Mouse (Mus musculus) neural tube, embryonic 10.5 days (tissue): ENCODE results near the gene Anapc2.

ENCODE experiments used
- DNase-seq: peaks from one replicate; pipeline ENCODE4 v3.0.0-alpha.2; 2017; ENCODE audit warnings: low spot score; ENCODE audit errors: extremely low spot score

Anapc2 gene

DNA sequence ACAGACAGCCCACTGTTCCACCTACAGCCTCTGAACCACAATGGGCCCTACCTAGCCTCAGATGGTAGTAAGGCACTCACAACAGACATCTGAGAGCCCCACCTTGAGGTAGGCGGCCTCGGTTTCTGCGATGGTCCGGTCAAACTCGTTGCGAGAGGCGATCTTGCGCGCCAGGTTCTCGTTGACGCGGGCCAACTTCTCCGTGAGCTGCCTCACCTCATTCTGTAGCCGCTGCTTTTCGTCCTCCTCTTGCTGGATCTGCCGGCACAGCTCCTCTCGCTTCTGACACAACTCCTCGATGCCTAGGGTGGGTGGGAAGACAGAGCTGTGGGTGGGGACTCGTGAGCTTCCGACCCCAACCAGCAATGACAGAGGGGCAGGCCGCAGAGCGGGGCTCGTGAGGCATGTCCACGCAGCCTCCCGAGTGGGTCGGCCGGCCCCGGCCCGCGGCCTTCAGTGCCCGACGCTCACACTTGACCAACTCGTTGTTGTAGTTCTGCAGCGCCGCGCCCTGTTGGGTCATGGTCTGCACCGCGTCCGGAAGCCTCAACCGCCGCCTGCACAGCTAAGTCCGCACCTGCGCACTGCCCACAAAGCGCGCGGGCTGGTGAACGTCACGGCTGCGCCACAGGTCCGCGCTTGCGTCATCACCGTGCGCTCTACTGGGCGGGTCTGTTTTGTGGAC lies at the start of gene Anapc2, which contains the start of gene Ssna1:
Gene Anapc2, plus strand, starts transcription at position 652 of the 685 bp plus-strand sequence.
Gene Ssna1, minus strand, starts transcription at position 612 of the 685 bp plus-strand sequence.
- DNase-seq = peak; percentile 99

DNA sequence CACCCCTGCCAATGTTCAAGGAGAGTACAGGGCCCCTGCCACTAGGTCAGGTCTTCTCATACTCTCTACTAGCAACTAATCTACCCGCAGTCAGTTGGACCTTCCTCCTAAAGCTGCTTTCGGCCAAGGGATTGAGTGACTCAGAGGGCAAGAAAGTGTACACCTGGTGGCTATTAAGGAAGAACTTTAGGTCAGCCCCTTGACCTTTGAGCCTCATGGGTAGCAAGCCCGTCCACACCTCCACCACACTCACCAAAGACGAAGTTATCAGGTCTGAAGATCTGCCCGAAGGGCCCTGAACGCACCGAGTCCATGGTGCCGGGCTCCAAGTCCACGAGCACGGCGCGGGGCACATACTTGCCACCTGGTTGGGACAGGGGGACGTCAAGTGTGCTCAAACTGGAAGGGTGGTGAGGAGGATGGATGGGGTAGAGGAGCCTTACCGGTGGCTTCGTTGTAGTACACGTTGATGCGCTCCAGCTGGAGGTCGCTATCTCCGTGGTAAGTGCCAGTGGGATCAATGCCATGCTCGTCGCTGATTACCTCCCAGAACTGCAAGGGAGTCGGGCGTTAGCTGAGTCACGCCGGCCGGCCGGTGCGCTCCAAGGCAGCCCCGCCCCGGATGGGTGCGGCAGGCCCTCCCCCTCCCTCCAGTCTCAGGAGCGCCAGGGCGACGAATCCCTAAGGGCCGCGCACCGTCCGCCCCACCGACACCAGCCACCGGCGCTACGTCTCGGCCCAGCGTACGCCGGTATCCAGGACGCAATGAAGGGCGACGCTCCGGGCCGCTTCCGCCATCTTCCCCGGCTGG lies 48.4 kb upstream of the Anapc2 start:
- DNase-seq = no peak

DNA sequence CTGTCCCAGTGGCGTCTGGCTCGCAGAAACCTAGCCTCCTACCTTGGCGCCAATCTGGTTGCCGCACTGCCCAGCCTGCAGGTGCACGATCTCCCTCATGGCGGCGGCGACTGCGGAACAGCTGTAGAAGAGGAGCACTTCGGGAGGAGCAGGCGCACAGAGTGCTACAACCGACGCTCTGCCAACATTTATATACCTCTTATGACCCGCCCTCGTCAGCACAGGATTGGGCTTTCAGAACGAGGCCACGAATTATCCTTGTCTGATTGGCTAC lies 47.8 kb upstream of the Anapc2 start, which contains the start of gene Tubb4b:
Gene Tubb4b, minus strand, starts transcription at position 211 of the 274 bp plus-strand sequence.
- DNase-seq = no peak

DNA sequence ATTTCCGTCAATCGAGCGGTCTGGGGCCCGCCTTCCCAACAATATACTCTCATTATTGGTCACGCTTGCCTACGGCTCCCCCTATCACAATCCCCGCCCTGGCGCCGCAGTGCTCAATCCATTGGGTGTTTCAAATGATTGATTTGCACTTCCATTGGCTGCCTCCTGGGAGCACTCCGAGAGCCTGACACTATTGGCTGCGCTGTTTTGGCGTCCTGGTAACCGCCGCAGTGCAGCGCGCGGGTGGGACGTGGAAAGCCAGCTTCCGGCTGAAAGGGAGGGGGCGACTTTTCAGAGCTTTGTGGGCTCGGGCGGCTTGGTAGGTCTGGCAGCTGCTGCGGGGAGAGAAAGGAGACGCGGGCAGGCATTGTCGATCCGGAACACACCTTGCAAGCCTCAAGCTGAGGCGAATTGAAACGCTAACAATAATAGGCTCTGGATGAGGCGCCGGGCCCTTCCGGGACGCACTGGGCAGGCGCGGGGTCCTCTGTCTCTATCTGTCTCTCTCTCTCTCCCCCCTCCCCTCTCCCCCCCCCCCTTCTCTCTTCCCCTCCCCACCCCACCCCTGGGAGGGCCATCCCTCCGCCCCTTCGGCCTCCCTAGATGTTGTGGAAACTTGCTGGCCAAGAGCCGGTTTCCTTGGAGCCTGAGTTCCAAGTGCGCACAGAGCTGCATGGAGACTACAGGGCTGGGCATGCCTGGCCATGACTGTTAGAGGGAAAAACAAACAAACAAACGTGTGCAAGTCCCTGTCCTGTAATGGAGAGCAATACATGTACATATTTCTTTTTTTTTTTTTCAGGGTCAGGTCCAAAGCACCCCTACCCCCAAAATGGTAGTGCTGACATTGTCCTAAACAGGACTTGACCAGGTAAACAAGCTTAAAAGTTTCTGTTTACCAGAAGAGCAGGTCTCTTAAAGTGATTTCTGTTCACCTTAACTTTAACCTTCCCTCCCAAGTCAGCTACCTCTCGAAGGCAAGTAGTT lies 47.2 kb upstream of the Anapc2 start:
- peak; percentile 96 for DNase-seq

DNA sequence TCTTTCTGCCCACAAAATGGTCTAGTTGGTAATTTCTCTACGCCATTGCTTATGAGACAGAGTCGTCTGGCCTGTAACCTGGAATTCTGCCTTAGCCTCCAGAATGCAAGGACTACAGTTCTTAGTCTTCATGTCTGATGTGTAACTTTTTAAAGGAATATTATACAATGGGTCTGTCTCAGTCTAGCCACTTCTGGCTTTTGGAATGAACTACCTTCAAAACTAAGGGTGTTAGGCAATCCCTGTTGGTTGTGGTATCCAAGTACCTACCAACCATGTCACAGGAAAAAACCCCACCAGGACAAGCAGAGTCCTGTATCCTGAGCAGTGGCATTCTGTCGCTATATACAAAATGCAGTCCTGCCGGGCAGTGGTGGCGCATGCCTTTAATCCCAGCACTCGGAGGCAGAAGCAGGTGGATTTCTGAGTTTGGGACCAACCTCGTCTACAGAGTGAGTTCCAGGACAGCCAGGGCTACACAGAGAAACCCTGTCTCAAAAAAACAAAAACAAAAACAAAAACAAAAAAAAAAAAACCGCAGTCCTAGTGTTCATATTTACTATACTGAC lies 46.4 kb upstream of the Anapc2 start:
- DNase-seq = no peak

DNA sequence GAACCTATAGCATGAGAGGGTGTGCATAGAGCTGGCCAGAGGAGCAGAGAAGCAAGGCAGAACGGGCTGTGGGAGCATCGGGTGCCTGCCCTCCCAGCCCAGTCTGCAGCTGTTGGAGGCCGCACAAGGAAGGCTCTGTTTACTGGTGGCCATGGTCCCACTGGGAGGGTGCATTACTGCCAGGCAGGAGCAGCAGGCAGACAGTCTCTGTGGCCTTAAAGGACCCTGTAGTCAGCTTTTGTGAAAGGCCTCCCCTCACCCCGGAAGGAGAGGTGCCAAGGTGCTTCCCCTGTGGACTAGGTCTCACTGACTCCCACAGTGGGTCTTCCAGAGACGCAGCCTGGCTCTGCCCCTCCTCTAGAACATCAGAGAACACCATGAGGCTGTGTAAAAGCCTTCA lies 45.4 kb upstream of the Anapc2 start:
- DNase-seq = no peak

DNA sequence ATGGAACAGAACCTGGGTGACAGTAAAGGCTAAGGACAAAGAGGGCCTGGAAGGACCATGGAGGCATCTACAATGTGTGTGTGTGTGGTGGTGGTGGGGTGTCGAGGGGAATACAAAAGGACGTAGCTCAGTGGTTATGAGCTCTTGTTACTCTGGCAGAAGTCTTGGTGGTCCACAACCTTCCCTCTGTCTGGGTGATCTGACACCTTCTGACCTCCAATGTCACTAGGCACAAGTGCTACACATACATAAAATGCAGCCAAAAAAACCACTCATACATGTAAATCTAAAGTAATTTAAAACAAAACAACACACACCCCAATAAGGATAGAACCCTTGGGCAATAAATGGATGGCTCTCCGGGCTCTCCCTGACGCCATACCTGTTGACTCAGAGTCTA lies 44.9 kb upstream of the Anapc2 start:
- DNase-seq = no peak

DNA sequence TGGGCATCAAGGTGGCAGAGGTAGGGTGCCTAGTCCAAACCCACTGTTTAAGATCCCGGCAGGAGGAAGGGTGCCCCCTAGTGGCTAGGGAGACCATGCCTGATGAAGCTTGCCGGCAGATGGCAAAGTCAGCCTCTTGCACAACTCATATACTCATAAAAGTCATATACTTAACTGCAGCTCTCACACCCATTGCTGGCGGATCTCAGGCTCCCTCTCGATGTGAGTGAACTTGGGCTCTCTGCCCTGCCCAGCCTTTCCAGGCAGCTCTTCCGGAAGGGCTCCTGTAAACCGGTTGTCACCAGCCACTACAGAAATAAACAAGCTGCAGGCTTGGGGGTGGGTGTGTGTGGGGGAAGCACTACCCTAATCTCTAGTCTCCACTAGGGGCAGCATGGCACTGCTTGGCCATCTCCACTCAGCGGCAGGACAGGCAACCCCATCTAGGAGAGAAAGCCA lies 43.8 kb upstream of the Anapc2 start:
- DNase-seq = peak; percentile 81

DNA sequence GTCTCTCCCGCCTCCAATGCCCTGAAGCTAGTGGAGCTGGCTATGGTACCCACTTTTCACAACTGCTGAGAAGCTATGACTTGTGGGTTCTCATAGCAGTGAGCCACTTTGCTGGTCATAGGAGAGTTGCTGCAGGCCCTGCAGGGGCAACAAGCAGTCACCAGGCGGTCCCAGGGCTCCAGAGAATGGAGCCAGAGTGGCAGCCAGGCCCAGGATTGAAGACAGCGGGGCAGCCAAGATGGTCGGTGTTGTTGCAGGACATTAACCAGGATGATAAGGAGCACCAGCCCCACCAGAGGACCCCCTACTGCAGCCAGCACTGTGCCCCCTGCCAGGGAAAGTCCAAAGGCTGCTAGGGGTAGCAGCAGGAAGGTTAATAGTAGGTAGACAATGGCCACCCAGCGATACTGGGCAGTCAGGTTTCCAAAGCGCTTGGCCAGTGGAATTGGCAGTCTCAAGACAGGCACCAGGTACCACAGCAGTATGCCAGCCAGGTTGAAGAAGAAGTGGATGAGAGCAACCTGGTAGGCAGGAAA lies 43.2 kb upstream of the Anapc2 start:
- no peak for DNase-seq

DNA sequence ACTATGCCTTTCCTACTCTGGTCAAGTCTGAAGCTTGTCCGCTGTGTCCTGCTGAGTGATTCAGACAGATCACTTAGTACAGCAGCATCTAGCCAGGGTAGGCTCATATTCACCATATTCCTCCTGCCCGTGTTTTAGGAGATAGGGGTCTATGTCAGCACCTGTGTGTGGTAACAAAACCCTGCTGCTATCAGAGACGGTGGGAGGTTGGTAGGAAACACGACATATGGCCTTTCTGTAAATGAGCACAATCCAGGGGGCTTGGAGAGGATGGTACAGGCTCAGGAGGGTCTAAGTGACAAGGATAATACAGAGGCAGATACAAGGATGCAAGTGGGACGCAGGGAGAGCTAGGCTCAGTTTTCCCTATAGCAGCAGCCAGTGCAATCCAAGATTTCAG lies 42.7 kb upstream of the Anapc2 start:
- no peak for DNase-seq

DNA sequence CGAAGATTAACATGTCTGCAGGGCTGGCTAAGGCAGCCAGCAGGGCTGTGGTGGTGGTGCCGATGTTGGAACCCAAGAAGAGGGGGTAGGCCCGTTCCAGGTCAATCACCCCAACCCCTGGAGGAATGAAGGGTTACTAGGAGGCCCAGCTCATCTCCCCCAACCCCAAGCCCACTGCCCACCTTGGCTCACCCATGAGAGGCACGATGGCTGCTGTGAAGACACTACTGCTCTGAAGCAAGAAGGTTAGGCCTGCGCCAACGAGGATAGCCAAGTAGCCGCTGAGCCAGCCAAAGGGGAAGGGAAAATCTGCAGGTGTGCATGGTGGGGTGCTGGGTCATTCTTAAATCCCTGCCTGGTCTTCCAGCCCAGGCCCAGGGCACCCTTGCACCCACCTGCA lies 41.7 kb upstream of the Anapc2 start:
- no peak for DNase-seq

DNA sequence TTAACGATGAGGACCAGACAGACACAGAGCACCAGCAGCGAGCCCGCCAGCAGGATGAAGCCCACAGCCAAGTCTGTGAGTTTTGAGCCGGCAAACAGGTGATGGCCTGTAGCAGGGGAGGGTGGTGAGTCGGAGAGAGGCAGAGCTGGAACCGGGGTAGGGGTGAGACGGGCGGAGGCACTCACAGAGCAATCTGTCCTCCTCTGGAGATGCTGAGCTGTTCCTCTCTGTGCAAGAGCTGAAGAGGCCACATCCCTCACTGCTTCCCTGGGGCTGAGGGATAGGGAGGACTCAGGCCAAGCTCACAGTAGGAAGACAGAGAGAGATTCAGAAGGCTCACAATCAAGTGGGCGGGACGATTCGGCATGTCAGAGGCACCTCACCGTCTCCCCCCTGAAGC lies 41.2 kb upstream of the Anapc2 start:
- DNase-seq = no peak

DNA sequence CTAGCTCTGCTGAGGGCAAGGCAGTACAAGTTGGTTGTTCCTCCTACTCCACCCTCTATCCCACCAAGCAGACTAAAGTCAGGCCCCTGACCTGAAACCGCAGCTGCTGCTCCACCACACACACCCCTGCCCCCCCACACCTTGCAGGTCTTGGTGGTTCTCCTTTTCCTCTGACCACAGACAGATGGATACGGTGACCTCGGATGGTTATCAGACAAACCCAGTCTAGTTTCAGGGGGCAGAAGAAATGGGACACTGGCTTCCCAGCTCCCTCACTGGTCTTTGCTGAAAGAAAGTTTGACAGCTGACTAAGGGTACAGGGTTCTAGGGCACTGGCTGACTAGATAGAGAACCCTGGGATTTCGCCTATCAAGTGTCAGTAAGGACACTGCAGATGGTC lies 38.9 kb upstream of the Anapc2 start:
- no peak for DNase-seq

DNA sequence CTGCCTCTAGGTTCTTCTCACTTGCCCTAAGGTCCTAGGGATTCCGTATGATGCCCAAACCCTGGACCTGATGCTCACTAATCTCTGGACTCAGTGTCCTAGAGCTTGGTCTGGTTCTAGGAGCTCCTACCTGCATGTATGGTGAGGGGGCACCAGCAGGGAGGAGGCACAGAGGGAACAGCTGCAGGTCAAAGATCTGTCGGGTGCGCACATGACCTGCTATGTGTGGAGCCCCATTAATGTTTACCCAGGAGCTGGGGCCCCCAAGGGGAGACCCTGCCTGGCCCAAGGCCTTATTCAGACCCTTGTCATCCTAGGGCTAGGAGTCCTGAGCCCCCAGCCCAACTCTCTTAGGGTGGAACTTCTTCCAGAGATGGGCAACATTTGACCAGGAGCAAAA lies 38.2 kb upstream of the Anapc2 start, which contains the start of gene Slc34a3:
Gene Slc34a3, minus strand, starts transcription at position 315 of the 400 bp plus-strand sequence.
- no peak for DNase-seq

DNA sequence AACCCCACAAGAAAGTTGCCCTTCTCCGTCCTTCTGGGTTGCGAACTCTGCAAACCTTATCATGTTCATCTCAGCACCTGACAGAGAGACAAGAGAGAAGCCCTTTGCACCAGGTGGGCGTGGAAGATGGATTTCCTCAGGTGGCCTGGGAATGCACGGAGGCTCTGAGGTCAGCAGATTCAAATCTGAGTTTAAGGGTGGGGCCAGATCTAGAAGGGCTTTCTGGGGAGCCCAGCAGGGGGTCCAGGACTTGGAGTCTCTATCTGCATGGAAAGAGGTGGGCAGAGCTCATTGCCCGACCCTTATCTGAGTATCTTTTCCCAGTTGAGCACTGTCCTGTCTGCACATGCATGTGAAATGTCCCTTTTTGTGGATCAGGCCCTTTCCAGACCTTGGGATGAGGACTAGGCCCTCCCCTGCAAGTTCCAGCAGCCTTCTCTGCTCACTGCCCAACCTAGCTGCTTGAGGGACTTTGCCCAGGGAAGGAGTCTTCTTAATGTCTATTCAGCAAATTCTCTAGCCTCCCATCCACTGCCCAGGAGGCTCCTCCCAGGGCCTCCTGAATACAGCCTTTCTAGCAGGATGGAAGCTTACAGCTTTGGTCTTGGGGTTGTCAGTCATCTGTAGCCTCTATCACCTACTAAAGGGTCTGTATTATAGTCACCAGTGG lies 37.6 kb upstream of the Anapc2 start:
- no peak for DNase-seq

DNA sequence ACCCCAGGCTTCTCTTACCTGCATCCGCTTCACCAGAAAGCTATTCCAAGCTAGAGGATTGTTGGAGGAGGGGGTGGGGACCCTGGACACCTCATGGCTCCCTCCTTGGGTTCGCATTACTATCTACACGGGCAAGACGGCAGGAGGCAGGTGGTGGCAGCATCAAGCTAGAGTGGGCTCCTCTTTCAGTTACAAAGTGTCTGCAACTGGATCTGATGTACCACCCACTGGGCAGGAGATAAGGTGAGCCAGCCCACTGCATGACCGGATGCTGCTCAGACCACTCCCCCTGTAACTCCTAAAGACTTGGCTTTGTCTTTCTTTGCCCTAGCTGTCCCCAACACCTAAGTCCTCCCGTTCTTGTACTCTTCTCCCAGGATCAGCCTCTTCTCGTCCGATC lies 35.7 kb upstream of the Anapc2 start, which contains the start of gene Rnf224:
Gene Rnf224, minus strand, starts transcription at position 174 of the 400 bp plus-strand sequence.
- no peak for DNase-seq

DNA sequence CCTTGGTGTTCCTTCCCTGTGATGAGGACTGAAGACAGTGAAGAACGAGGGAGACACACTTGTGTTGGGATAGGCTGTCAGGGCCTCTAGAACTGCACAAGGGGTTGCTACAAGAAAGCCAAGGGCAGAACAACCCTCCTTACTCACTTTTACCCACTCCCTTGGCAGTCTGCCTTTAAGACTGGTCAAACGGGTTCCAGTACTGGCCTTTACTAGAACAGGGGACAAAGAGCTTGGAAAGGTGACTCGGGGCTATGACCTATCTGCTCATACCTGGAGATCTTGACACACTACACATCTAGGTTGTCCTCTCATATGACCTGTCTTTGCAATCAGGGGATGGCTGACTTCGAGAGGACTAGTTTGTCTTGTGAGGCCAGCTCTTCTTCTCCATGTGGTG lies 34.8 kb upstream of the Anapc2 start:
- DNase-seq = no peak

DNA sequence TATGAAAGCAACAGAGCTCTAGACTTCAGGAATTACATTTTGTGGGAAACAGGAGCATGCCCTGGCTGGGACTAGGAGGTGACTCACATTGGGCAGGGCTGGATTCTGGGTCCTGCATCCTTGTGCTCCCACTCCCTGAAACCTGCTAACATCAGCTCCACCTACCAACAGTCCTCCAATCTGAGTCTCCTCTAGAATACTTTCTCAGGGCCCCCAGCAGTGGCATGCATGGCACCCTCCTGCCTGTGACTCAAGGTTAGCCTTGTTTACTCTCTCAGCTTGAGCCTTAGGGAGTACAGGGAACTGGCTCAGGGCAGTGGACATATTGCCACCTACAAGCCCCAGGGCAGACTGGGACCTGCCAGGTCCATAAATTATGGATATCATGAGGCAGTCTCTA lies 34.2 kb upstream of the Anapc2 start:
- no peak for DNase-seq

DNA sequence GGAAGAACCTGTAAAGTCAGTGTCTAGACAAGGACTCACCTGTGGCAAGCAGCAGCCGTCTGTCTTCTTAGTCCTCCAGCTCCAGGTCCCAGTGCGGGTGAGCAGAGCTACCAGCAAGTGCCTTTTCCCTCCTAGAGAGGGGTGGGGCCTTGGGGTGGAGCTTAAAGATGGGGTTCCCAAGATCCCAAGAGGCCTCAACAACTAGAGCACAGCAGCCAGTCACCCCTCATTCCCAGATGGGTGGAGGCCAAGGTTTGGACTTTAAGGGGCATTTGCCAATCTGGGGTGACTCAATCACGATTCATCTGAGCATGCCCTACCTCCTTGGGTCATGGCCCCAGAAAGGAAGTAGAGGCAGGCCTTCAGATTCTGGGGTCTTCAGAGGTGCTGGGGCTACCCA lies 32.5 kb upstream of the Anapc2 start:
- DNase-seq = no peak

DNA sequence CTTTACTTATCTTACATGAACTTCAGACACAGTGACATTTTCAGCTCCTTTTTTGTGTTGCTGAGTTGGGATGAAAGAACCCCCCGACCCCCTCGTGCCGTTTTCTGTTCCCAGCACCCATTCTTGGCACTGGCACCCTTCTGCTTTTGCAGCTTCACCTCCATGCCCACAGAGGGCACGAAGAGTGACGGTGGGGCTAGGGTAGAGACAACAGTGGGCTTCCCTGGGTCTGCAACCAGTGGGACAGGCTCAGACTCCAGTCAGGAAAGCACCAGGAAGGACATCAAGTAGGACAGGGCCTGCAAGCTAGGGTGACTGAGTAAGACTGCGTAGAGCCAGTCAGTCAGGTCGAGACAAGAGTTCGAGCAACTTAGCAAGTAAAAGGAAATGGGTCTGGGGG lies 32.0 kb upstream of the Anapc2 start:
- no peak for DNase-seq
